Mouse (Mus musculus) spleen, postnatal 10 days (tissue): ENCODE measurements at regions not wholly inside any gene's neighbourhood (a gene's known extent, or its start where the extent isn't known, plus 50 kb on each side); places are given as distances from the start of the nearest gene placed in this dataset.

Experiments used
- DNase-seq, 2 experiments: peaks; one replicate each; pipeline ENCODE4 v3.0.0; 2021 to 2022; ENCODE audit warnings: low spot score in 2 of 2

GRCm38 (mm10) chr6:8831204-8831603 lies 52.9 kb upstream of the Ica1 start:
- DNase-seq: no peak

GRCm38 (mm10) chr6:8832924-8833323 lies 54.6 kb upstream of the Ica1 start:
- no peak for DNase-seq

GRCm38 (mm10) chr6:8853657-8854056 lies 75.4 kb upstream of the Ica1 start:
- DNase-seq: no peak

- DNase-seq: no peak
These were observed 82.3 kb upstream of the Ica1 start for GRCm38 (mm10) chr6:8860581-8860980.

- DNase-seq: no peak
These were observed 84.2 kb upstream of the Nxph1 start for GRCm38 (mm10) chr6:8863843-8864620.

- DNase-seq: no peak
These were observed 70.7 kb upstream of the Nxph1 start for GRCm38 (mm10) chr6:8877373-8878070.

GRCm38 (mm10) chr6:8893665-8894064 lies 54.6 kb upstream of the Nxph1 start:
- DNase-seq: no peak

- DNase-seq: peak in 1 of 2 experiments; percentile 12
These were observed 52.1 kb upstream of the Nxph1 start for GRCm38 (mm10) chr6:8896097-8896496.

GRCm38 (mm10) chr6:8896822-8897221 lies 51.4 kb upstream of the Nxph1 start:
- no peak for DNase-seq

- no peak for DNase-seq
These were observed 50.9 kb upstream of the Nxph1 start for GRCm38 (mm10) chr6:8897334-8897733.

- no peak for DNase-seq
These were observed 50.0 kb upstream of the Nxph1 start for GRCm38 (mm10) chr6:8898268-8898667.
